Mouse (Mus musculus) ES-Bruce4 (cell line): ENCODE data around the gene Tnpo2.

Experiments
- CTCF ChIP-seq: IDR thresholded peaks from one replicate; pipeline ENCODE4 v1.8.1; 2011; ENCODE audit warnings: low read depth, low read length
- EP300 ChIP-seq: IDR thresholded peaks from 2 replicates; pipeline ENCODE4 v1.6.1; 2011; ENCODE audit warnings: low read depth, low read length; ENCODE audit not compliant: insufficient read depth

- TF ChIP-seq EP300 (peak; percentile 90), CTCF (no peak)
These were observed 48.8 kb upstream of the Tnpo2 start for GRCm38 (mm10) chr8:84987903-84988302.
